Mouse (Mus musculus): Measurements from ENCODE around the gene Itga2b.

- TF ChIP-seq FLI1 (IDR thresholded peaks at IDR 0.05; ENCODE audit: low read length) (no peak), GATA1 (IDR thresholded peaks at IDR 0.05; ENCODE audit: borderline replicate concordance, low read length) (no peak)
Observed at GRCm38 (mm10) chr11:102494063-102494650, 24.2 kb upstream of the Itga2b start.

Measured in megakaryocyte, embryonic 14.5 days (primary cell).